Mouse (Mus musculus): ENCODE results near the gene Agtr1a. TPM values are rescaled to one million over a fixed set of nuclear protein-coding genes. Genes with fewer than 3 reads are reported as not detected.

The Agtr1a gene
- polyA plus RNA-seq, 1 experiment, result 1.3 TPM

DNA sequence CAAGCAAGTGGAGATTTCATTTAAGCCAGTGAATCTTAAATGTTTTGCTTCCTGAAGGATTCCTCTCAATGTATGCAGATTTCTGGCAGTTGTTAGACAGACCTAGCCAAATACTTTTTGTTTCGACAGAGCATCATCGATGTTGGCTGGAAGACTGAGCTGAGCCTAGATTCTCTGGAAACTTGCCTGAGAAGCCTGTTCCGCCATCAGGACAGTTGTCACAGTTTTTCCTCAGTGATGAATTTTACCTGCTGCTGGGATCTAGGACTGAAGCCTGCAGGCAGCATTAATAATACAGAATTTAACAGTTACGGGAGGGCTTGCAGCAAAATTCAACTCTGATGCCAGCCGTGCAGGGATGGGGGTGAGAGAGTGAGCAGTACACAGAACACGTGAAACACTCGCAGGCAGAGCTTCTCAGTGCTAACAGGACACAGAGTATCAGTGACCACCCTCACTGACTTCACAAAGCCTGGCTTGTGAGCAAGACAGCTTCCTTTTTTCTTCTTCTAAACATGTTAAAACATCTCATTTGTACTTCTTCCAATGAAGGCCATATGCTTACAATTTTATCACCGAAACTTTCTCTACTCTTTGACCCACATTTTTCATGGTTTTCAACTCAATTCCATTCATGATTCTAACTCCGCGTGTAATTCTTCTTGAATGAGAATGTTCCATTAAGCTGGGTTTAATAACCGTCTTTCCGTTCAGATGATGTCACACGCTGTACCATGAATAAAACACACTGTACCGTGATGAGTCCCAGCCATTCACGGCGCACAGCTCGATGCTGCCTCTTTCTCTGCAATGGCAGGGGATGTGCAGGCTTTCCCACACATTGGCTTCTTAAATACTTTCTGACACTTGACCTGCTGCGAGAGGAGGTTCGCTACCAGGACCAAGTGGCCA, 6.0 kb downstream of the Agtr1a start:
- TF ChIP-seq CTCF (IDR thresholded peaks at IDR 0.05; ENCODE audit: borderline replicate concordance, extremely low read depth, insufficient read depth, insufficient read length) (no peak), POLR2A (IDR thresholded peaks at IDR 0.05; ENCODE audit: borderline replicate concordance, extremely low read depth, insufficient read depth, insufficient read length, poor library complexity, severe bottlenecking) (no peak)
- DNase-seq (ENCODE audit: low read depth), result peak; percentile 61

DNA sequence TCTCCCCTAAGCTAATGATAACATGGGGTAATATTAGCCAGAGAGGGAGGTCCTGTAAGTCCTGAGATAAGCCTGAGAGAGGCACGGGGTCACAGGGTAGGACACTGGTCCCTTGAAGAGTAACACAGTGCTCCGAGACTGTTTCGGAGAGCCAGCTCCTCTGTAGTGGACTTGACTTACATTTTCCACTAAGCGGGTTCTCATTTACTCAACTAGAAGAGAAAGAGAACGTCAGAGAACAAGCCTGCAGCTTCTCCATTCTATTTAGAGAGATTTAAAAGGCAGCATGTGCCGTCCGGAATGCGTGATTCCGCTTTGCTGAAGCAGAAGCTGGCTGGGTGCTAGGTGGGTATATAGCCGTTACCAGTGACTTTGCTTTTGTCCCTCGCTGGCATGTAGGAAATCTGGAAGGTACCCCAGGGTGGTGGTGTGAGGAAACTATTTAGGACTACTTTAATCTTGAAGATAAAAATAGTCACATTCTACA, 9.2 kb downstream of the Agtr1a start:
- DNase-seq (ENCODE audit: low read depth), result no peak
- TF ChIP-seq CTCF (IDR thresholded peaks at IDR 0.05; ENCODE audit: borderline replicate concordance, extremely low read depth, insufficient read depth, insufficient read length), result no peak
- no peak for TF ChIP-seq POLR2A (IDR thresholded peaks at IDR 0.05; ENCODE audit: borderline replicate concordance, extremely low read depth, insufficient read depth, insufficient read length, poor library complexity, severe bottlenecking)

DNA sequence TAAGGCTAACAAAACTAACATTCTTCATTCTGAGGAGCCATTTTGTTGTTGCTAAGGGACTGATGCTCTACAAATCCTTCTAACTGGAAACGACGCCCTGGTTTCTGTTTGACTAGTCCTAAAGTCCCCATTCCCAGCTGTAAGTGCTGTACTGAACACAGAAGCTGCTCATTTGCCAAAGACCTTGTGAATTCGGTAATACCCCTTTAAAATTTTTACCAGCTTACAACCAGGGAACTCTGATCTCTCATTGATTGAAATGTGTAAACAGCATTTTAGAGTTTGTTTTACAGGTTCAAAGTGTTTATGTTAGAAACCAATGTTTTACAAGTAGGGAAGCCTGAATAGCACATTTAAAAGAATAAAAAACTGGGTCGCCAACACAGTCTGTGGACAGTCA, 10.6 kb downstream of the Agtr1a start:
- no peak for DNase-seq (ENCODE audit: low read depth)
- TF ChIP-seq POLR2A (IDR thresholded peaks at IDR 0.05; ENCODE audit: borderline replicate concordance, extremely low read depth, insufficient read depth, insufficient read length, poor library complexity, severe bottlenecking) (no peak), CTCF (IDR thresholded peaks at IDR 0.05; ENCODE audit: borderline replicate concordance, extremely low read depth, insufficient read depth, insufficient read length) (no peak)

DNA sequence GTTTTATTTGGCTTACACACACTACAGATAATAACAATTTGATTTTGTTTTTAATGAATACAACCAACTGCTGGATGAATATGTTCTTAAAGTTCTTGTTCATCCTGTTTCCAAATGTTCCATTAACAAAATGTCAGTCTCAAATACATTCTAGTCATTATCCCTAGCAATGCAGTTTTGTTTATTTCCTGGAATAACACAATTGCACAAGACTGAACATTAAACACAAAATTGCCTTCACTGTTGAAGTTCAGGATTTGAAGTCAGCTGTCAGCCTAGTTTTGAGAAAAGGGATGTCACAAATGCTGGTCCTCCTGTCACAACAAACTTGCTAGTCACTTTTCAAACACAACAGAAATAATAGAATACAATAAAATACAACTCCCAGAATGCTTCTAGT, 12.1 kb downstream of the Agtr1a start:
- no peak for TF ChIP-seq POLR2A (IDR thresholded peaks at IDR 0.05; ENCODE audit: borderline replicate concordance, extremely low read depth, insufficient read depth, insufficient read length, poor library complexity, severe bottlenecking)
- no peak for TF ChIP-seq CTCF (IDR thresholded peaks at IDR 0.05; ENCODE audit: borderline replicate concordance, extremely low read depth, insufficient read depth, insufficient read length)
- no peak for DNase-seq (ENCODE audit: low read depth)

DNA sequence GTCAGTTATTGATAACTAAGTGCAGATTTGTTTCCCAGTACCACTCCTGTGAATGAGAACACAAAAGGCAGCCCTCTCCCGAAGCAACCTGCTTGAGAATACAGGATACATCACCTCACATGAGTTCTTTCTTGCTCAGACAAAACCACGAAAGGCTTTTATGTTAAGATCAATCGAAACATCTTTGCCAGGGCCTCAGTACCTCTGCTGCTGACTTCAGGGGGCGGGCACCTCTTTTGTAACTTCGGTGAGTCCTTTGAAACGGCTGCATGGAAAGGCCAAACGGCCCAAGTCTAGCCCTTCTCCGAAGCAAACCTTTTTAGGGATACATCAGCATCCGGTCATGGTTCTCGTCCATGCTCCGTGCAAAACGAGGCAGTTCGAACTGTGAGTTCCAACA, 15.7 kb downstream of the Agtr1a start:
- TF ChIP-seq CTCF (IDR thresholded peaks at IDR 0.05; ENCODE audit: borderline replicate concordance, extremely low read depth, insufficient read depth, insufficient read length) (no peak), POLR2A (IDR thresholded peaks at IDR 0.05; ENCODE audit: borderline replicate concordance, extremely low read depth, insufficient read depth, insufficient read length, poor library complexity, severe bottlenecking) (no peak)
- peak; percentile 25 for DNase-seq (ENCODE audit: low read depth)

DNA sequence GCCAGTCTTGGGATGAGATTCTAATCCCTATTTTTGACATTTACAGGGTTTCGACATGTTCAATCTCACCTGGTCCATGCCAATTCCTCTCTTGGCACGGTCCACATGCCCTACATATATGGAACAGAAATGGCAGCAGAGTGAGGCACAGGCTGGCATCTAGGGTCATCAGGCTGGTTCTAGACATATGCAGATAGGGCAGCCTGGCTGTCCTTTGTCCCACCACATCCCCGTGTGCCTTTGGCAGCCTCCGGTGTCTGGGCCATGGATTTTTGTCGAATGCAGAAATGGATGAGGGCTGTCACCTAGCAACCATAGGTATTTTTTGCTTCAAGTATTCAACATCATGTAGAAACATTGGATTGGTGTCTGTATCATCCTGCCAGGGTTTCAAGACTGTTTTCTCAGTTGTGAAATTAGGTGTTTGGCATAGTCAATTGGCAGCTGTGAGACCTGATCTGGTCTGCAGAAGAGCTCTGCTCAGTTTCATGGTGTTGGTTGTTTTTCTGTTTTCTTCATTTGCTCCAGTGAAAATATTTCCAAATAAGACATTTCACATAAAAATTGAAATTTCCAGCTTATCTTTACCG, 18.8 kb downstream of the Agtr1a start:
- TF ChIP-seq CTCF (IDR thresholded peaks at IDR 0.05; ENCODE audit: borderline replicate concordance, extremely low read depth, insufficient read depth, insufficient read length), result no peak
- no peak for TF ChIP-seq POLR2A (IDR thresholded peaks at IDR 0.05; ENCODE audit: borderline replicate concordance, extremely low read depth, insufficient read depth, insufficient read length, poor library complexity, severe bottlenecking)
- DNase-seq (ENCODE audit: low read depth), result peak; percentile 17

DNA sequence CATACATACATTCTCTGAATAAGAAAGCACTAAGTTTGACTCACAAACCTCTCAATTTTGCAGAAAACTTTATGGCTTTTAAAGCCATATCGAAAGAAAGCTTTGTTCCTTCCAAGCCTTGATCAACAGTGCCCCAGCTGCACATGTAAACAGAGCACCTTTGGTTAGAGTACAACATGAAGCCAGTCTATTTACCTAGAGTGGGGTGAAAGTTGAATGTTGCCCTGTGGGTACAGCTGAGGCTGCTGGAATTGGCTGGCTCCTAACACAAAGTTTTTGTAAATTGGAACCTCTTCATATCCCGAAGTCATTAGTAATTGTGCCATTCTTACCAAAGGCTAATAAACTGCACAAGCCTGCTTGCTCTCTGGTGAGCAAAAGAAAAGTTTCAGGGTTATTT, 19.7 kb downstream of the Agtr1a start:
- no peak for TF ChIP-seq CTCF (IDR thresholded peaks at IDR 0.05; ENCODE audit: borderline replicate concordance, extremely low read depth, insufficient read depth, insufficient read length)
- DNase-seq (ENCODE audit: low read depth), result no peak

DNA sequence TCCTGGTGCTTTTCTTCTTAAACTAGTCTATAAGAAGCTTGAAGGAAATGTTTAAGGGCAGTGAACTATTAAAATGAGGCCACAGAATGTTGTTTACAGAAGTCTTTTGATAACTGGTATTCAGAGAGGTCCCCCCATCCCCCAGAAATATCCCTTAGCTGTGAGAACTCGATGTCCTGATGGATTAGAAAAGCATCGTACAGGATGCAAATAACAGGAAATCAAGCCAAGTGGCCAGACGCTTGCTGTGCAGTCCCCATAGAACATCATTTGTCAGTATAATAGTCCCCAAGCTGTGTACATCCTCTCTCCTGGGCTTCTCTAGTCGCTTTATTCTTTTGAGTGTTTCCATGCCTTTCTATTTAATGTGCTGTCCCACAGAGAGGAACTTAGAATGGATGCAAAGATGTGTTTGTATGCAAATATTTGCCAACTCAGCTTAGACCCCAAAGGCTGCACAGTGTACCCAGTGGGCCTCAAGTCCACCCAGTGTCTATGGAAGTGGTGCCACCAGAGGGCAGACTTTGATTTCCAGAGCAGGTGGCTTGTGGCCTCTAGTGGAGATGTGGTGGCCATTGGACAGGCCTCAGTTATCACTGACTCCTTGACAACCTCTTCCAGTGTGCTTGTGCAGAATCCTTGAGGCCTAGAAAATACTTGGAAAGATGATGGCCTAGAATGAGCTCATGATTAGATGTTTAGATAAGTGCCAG, 22.4 kb downstream of the Agtr1a start:
- TF ChIP-seq POLR2A (IDR thresholded peaks at IDR 0.05; ENCODE audit: borderline replicate concordance, extremely low read depth, insufficient read depth, insufficient read length, poor library complexity, severe bottlenecking) (no peak), CTCF (IDR thresholded peaks at IDR 0.05; ENCODE audit: borderline replicate concordance, extremely low read depth, insufficient read depth, insufficient read length) (peak; percentile 7; the same call in 1 of the 2 replicates)
- DNase-seq (ENCODE audit: low read depth), result no peak

DNA sequence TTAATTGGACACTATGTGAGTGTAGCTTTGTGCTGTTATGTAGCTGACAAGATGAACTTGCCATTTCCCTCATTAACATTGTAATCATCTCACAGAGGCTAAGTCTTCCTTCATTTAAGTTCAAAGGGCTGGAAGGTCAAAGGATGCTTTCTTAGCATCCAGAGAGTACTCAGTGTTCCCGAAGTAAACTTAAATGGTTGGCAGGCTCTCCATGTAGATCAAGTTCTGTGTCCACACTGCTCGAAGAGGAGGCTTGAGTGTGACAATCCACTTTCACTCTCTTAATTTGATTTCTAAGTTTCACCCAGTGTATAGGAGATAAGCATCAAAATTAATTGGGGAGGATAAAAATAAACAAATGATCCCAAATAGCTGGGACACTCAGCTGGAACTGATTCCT, 23.6 kb downstream of the Agtr1a start:
- DNase-seq (ENCODE audit: low read depth), result no peak
- no peak for TF ChIP-seq CTCF (IDR thresholded peaks at IDR 0.05; ENCODE audit: borderline replicate concordance, extremely low read depth, insufficient read depth, insufficient read length)
- no peak for TF ChIP-seq POLR2A (IDR thresholded peaks at IDR 0.05; ENCODE audit: borderline replicate concordance, extremely low read depth, insufficient read depth, insufficient read length, poor library complexity, severe bottlenecking)

DNA sequence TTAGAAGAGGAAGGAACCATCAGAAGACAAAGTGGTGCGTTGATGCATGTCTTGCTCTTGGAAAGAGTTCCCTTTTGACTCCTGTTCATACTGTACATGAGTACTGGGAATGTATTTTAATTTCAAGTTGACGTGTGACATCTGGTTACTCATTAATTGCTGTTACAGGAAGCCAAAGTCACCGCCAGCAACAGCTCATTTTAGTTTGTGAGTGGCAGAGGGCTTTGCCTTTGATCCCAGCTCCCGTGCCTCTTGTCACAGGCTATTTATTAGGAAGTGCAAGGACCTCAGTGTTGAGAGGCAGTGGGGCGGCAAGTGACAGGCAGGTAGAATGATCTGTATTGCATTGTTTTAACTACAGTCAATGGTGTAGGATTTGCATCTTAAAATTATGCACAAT, 24.8 kb downstream of the Agtr1a start:
- TF ChIP-seq POLR2A (IDR thresholded peaks at IDR 0.05; ENCODE audit: borderline replicate concordance, extremely low read depth, insufficient read depth, insufficient read length, poor library complexity, severe bottlenecking) (no peak), CTCF (IDR thresholded peaks at IDR 0.05; ENCODE audit: borderline replicate concordance, extremely low read depth, insufficient read depth, insufficient read length) (no peak)
- peak; percentile 65 for DNase-seq (ENCODE audit: low read depth)

DNA sequence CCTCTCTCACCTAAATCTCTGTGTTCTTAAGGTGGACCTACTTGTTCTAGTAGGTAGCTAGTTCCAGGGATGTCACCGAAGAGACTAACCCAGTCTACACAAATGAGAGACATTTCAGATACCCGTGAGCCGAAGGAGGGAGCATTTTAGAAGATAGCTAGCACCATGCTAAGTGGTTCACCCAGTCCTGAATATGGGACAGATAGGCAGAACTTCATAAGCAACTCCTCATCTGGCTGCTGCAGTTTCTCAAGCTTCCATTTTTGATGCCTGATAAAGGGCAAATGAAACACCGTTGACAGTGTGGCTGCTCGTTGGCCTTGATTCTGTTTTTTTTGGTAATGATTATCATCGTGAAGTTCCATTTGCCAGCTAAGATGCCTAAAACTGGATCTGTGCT, 25.8 kb downstream of the Agtr1a start:
- TF ChIP-seq POLR2A (IDR thresholded peaks at IDR 0.05; ENCODE audit: borderline replicate concordance, extremely low read depth, insufficient read depth, insufficient read length, poor library complexity, severe bottlenecking), result no peak
- no peak for TF ChIP-seq CTCF (IDR thresholded peaks at IDR 0.05; ENCODE audit: borderline replicate concordance, extremely low read depth, insufficient read depth, insufficient read length)
- DNase-seq (ENCODE audit: low read depth), result no peak
